Mouse (Mus musculus) stomach, postnatal 0 days (tissue): Measurements from ENCODE around the gene Itga9.

Experiments used
- CTCF ChIP-seq: IDR thresholded peaks from 2 replicates; pipeline ENCODE4 v1.5.1; 2016; ENCODE audit warnings: antibody characterized with exemption, low read depth, mild to moderate bottlenecking, moderate library complexity
- EP300 ChIP-seq: optimal IDR thresholded peaks from 2 replicates; pipeline ENCODE3; 2016; ENCODE audit warnings: antibody characterized with exemption

DNA sequence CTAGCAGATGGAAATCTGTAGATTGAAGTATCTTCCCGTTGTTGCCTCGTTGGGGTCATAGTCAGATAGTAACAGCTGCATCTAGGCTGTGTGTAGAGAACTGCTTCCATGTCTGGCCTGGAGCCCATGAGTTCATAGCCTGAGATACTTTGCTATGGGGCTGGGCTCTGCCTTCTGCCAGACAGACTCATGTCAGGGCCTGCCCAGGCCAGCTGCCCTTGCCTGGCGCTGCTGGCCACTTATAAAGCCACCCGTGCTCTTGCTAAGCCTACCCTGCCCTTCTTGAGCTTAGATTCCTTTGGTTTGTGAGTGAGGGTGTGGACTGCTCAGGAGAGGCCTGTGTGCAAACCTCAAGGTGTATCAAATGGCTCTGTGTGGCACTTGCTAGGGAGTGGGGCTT, 93.2 kb downstream of the Itga9 start:
- no peak for TF ChIP-seq CTCF
- TF ChIP-seq EP300: no peak
